Mouse (Mus musculus): ENCODE measurements at regions not wholly inside any gene's neighbourhood (a gene's known extent, or its start where the extent isn't known, plus 50 kb on each side); places are given as distances from the start of the nearest gene placed in this dataset.

DNA sequence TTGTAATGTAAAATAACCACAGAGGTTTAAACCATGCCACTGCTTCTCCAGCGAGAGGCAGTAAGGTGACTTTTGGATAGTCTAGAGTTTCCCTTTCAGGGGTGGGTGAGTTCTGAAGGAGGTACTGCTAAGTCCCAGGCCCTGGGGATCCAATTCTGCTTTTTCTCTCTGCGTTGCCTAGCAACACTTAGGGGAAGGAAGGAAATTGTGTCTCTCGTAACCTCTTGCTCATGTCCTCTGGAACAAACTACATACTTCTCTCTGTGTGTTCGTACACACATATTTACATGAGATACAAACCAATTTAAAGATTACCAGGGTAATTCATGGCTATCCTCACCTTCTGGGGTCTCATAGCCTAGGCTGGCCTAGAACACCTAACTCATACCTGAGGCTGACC is 118.7 kb upstream of the Mrps10 start:
- no peak for TF ChIP-seq CTCF (IDR thresholded peaks at IDR 0.05; ENCODE audit: extremely low read depth, insufficient read depth, low read length)
- no peak for TF ChIP-seq POLR2A (IDR thresholded peaks at IDR 0.05; ENCODE audit: extremely low read depth, insufficient read depth, low read length)

Data from cortical plate, adult 2 months (tissue).